Mouse (Mus musculus): ENCODE results near the gene Plcb1.

DNA sequence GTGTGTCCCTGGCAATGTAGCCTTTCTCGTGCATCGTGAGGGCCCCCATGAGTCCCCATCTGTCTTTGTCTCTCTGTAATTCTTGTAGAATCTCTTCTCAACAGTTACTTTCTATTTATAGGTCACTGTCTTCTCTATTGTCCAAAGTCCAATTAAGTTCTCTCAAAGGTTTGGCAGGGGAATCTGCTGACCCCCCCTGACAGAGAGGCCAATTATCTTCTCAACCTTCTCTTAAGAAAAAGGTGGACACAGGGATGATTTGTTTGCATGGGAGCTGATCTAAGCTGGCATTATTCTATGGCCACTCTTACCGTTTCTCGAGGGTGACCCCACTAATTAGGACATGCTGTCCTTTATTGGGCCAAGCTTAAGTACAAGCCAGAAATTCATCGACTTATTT is 633.4 kb downstream of the Plcb1 start:
- TF ChIP-seq CTCF (IDR thresholded peaks at IDR 0.05; ENCODE audit: borderline replicate concordance, insufficient read depth, low read length) (no peak), POLR2A (IDR thresholded peaks at IDR 0.05; ENCODE audit: low read depth, low read length) (no peak)
